Mouse (Mus musculus) liver, adult 2 months (tissue): ENCODE results near the gene Cttn.

Source experiments
- CTCF ChIP-seq: fragments of 200-500 bp; IDR thresholded peaks from 2 replicates; pipeline ENCODE4 v1.5.1; 2011; ENCODE audit warnings: low read depth, low read length, control low read depth
- POLR2A ChIP-seq: fragments of 200-500 bp; IDR thresholded peaks from 2 replicates; pipeline ENCODE4 v1.6.1; 2011; ENCODE audit warnings: low read length, control low read depth; ENCODE audit not compliant: insufficient read depth; ENCODE audit errors: extremely low read depth

- TF ChIP-seq POLR2A, result no peak
- TF ChIP-seq CTCF, result no peak
Measured at GRCm38 (mm10) chr7:144408464-144409000, 62.3 kb downstream of the Cttn start.
